Mouse (Mus musculus) 3T3-L1 (cell line): Measurements from ENCODE around the gene Rpl34.

Experiments
- DNase-seq: peaks from one replicate; pipeline ENCODE4 v3.0.0-alpha.2; 2015; ENCODE audit warnings: low read depth, low spot score

Gene Rpl34

GRCm38 (mm10) chr3:130714775-130715568 is 15.2 kb downstream of the Rpl34 start:
- DNase-seq, result peak; percentile 87

- no peak for DNase-seq
Observed at GRCm38 (mm10) chr3:130712891-130713290, 17.3 kb downstream of the Rpl34 start.

- DNase-seq, result no peak
Observed at GRCm38 (mm10) chr3:130710103-130710502, 20.1 kb downstream of the Rpl34 start.

GRCm38 (mm10) chr3:130708967-130709924 is 21.0 kb downstream of the Rpl34 start, which contains the start of gene Ostc:
Ostc (minus strand) TSS chr3:130709444.
- peak; percentile 99 for DNase-seq

- DNase-seq, result peak; percentile 81
Observed at GRCm38 (mm10) chr3:130708529-130708928, 21.7 kb downstream of the Rpl34 start.

- no peak for DNase-seq
Observed at GRCm38 (mm10) chr3:130702289-130702688, 27.9 kb downstream of the Rpl34 start.

- DNase-seq, result no peak
Observed at GRCm38 (mm10) chr3:130697622-130698021, 32.6 kb downstream of the Rpl34 start.

- peak; percentile 48 for DNase-seq
Observed at GRCm38 (mm10) chr3:130694705-130695104, 35.5 kb downstream of the Rpl34 start.

GRCm38 (mm10) chr3:130694041-130694593 is 36.1 kb downstream of the Rpl34 start:
- peak; percentile 52 for DNase-seq

- no peak for DNase-seq
Observed at GRCm38 (mm10) chr3:130691596-130692170, 38.5 kb downstream of the Rpl34 start.

GRCm38 (mm10) chr3:130690834-130691595 is 39.2 kb downstream of the Rpl34 start:
- DNase-seq, result peak; percentile 44

GRCm38 (mm10) chr3:130689630-130690029 is 40.6 kb downstream of the Rpl34 start:
- DNase-seq, result peak; percentile 73

GRCm38 (mm10) chr3:130687051-130687450 is 43.1 kb downstream of the Rpl34 start:
- no peak for DNase-seq

GRCm38 (mm10) chr3:130685014-130685366 is 45.2 kb downstream of the Rpl34 start:
- no peak for DNase-seq

- DNase-seq, result no peak
Observed at GRCm38 (mm10) chr3:130684276-130685013, 45.8 kb downstream of the Rpl34 start.

GRCm38 (mm10) chr3:130683836-130684235 is 46.4 kb downstream of the Rpl34 start:
- DNase-seq, result no peak

- no peak for DNase-seq
Observed at GRCm38 (mm10) chr3:130682183-130682582, 48.0 kb downstream of the Rpl34 start.

- DNase-seq, result no peak
Observed at GRCm38 (mm10) chr3:130681226-130681625, 49.0 kb downstream of the Rpl34 start.

- DNase-seq, result no peak
Observed at GRCm38 (mm10) chr3:130677671-130678460, 52.3 kb downstream of the Rpl34 start.
